Mouse (Mus musculus) liver, adult 2 months (tissue): ENCODE results near the gene Tmem145. TPM values are rescaled to one million over a fixed set of nuclear protein-coding genes. Genes with fewer than 3 reads are reported as not detected.

Experiments used
- DNase-seq: peaks from one replicate; pipeline ENCODE4 v3.0.0-alpha.2; 2011; ENCODE audit warnings: low read depth, low spot score; ENCODE audit errors: extremely low read depth
- H3K27ac ChIP-seq: fragments of 200-500 bp; replicated peaks from 2 replicates; pipeline ENCODE4 v1.5.1; 2012; ENCODE audit warnings: low read depth, mild to moderate bottlenecking, control low read depth, inconsistent platforms, low read length; ENCODE audit not compliant: insufficient read depth
- H3K27me3 ChIP-seq: fragments of 200-500 bp; 2 replicates; pipeline ENCODE4 v1.6.1; 2012; ENCODE audit warnings: mild to moderate bottlenecking, moderate library complexity, low read length, inconsistent platforms; ENCODE audit not compliant: control insufficient read depth, insufficient read depth
- H3K36me3 ChIP-seq: fragments of 200-500 bp; 2 replicates; pipeline ENCODE4 v1.6.1; 2012; ENCODE audit warnings: low read length, inconsistent platforms; ENCODE audit not compliant: control insufficient read depth, insufficient read depth
- H3K4me1 ChIP-seq: fragments of 200-500 bp; 2 replicates; pipeline ENCODE4 v1.6.1; 2011; ENCODE audit warnings: low read length; ENCODE audit not compliant: control insufficient read depth, insufficient read depth
- H3K4me3 ChIP-seq: fragments of 200-500 bp; 2 replicates; pipeline ENCODE4 v1.5.1; 2011; ENCODE audit warnings: low read depth, mild to moderate bottlenecking, control low read depth, low read length, moderate library complexity; ENCODE audit not compliant: insufficient read depth
- H3K79me2 ChIP-seq: fragments of 200-500 bp; 2 replicates; pipeline ENCODE4 v1.6.1; 2012; ENCODE audit warnings: inconsistent platforms, mild to moderate bottlenecking, low read length, moderate library complexity; ENCODE audit not compliant: control insufficient read depth, insufficient read depth
- H3K9ac ChIP-seq: fragments of 200-500 bp; 2 replicates; pipeline ENCODE4 v1.6.1; 2012; ENCODE audit warnings: low read depth, mild to moderate bottlenecking, control low read depth, inconsistent platforms, low read length
- CTCF ChIP-seq: fragments of 200-500 bp; IDR thresholded peaks from 2 replicates; pipeline ENCODE4 v1.5.1; 2011; ENCODE audit warnings: low read depth, low read length, control low read depth
- POLR2A ChIP-seq: fragments of 200-500 bp; IDR thresholded peaks from 2 replicates; pipeline ENCODE4 v1.6.1; 2011; ENCODE audit warnings: low read length, control low read depth; ENCODE audit not compliant: insufficient read depth; ENCODE audit errors: extremely low read depth
- whole genome bisulfite sequencing: fragments of 180-500 bp; shearing (Covaris S2); methylation state at CpG from one replicate; pipeline ENCODE4 v1.1.7; 2018; 5-methylcytosine and 5-hydroxymethylcytosine counted together
- polyA plus RNA-seq: library from polyadenylated mRNA; depleted of rRNA; stranded (reverse); fragments of >200 nt; gene quantifications from 2 replicates; pipeline ENCODE4 v1.2.3, GENCODE M21; 2012
- total RNA-seq: library from RNA; depleted of rRNA; stranded (reverse); fragments of >200 nt; gene quantifications from 2 replicates; pipeline ENCODE4 v1.2.3, GENCODE M21; 2014

Gene Tmem145
- total and polyA plus RNA-seq, 2 experiments = not detected

GRCm38 (mm10) chr7:25282731-25283211, 23.1 kb upstream of the Tmem145 start:
- TF ChIP-seq CTCF (no peak), POLR2A (no peak)
- H3K27ac ChIP-seq = 0 out of 2 replicates have a peak overlapping the region, but pooled peaks have one; percentile 9
- H3K27me3 ChIP-seq = no peaks in the 10 kb centered on the region
- peaks cover 20% of the 10 kb centered on the region for H3K4me1 ChIP-seq
- DNase-seq = no peak
- peaks cover 9% of the 10 kb centered on the region for H3K36me3 ChIP-seq
- H3K4me3 ChIP-seq = peak overlapping the region; percentile 80
- peak overlapping the region; percentile 94 for H3K9ac ChIP-seq
- H3K79me2 ChIP-seq = peaks cover 7% of the 10 kb centered on the region; the same call in 1 of the 2 replicates
- 2% methylated on average over 33 of the region's 36 CpGs for WGBS

- no peak for DNase-seq
- 67% methylated on average over 5 of the region's 5 CpGs for WGBS
- Histone ChIP-seq H3K4me1 (peaks cover 18% of the 10 kb centered on the region), H3K27ac (no peak overlapping the region), H3K4me3 (no peak overlapping the region), H3K27me3 (no peaks in the 10 kb centered on the region), H3K79me2 (peaks cover 7% of the 10 kb centered on the region; the same call in 1 of the 2 replicates), H3K9ac (no peak overlapping the region), H3K36me3 (peaks cover 9% of the 10 kb centered on the region)
- TF ChIP-seq POLR2A = no peak
- no peak for TF ChIP-seq CTCF
These were observed 22.3 kb upstream of the Tmem145 start for GRCm38 (mm10) chr7:25283637-25284036.

GRCm38 (mm10) chr7:25284171-25284570, 21.7 kb upstream of the Tmem145 start:
- peaks cover 7% of the 10 kb centered on the region; the same call in 1 of the 2 replicates for H3K79me2 ChIP-seq
- peaks cover 11% of the 10 kb centered on the region for H3K36me3 ChIP-seq
- peaks cover 18% of the 10 kb centered on the region for H3K4me1 ChIP-seq
- TF ChIP-seq POLR2A (no peak), CTCF (no peak)
- no peak overlapping the region for H3K9ac ChIP-seq
- no peak overlapping the region for H3K4me3 ChIP-seq
- no peaks in the 10 kb centered on the region for H3K27me3 ChIP-seq
- no peak for DNase-seq
- no peak overlapping the region for H3K27ac ChIP-seq
- 76% methylated on average over 2 of the region's 2 CpGs for WGBS

- Histone ChIP-seq H3K4me3 (no peak overlapping the region), H3K27ac (no peak overlapping the region), H3K9ac (no peak overlapping the region), H3K4me1 (peaks cover 14% of the 10 kb centered on the region), H3K27me3 (no peaks in the 10 kb centered on the region), H3K36me3 (peaks cover 11% of the 10 kb centered on the region), H3K79me2 (peaks cover 4% of the 10 kb centered on the region; the same call in 1 of the 2 replicates)
- no peak for TF ChIP-seq CTCF
- TF ChIP-seq POLR2A = no peak
- 71% methylated on average over 5 of the region's 5 CpGs for WGBS
- DNase-seq = no peak
These were observed 21.1 kb upstream of the Tmem145 start for GRCm38 (mm10) chr7:25284766-25285165.

GRCm38 (mm10) chr7:25285511-25286238, 20.2 kb upstream of the Tmem145 start:
- peaks cover 13% of the 10 kb centered on the region for H3K36me3 ChIP-seq

GRCm38 (mm10) chr7:25286989-25287388, 18.9 kb upstream of the Tmem145 start:
- TF ChIP-seq CTCF = no peak
- no peak for TF ChIP-seq POLR2A
- whole genome bisulfite sequencing = 88% methylated on average over 8 of the region's 8 CpGs
- Histone ChIP-seq H3K4me3 (no peak overlapping the region), H3K27me3 (no peaks in the 10 kb centered on the region), H3K9ac (no peak overlapping the region), H3K27ac (no peak overlapping the region), H3K36me3 (peaks cover 15% of the 10 kb centered on the region), H3K4me1 (peaks cover 7% of the 10 kb centered on the region), H3K79me2 (peaks cover 4% of the 10 kb centered on the region; the same call in 1 of the 2 replicates)
- DNase-seq = no peak

More at GRCm38 (mm10) chr7:25285511-25286238, 20.2 kb upstream of the Tmem145 start:
- Histone ChIP-seq H3K4me3 (no peak overlapping the region), H3K27me3 (no peaks in the 10 kb centered on the region), H3K79me2 (peaks cover 4% of the 10 kb centered on the region; the same call in 1 of the 2 replicates), H3K4me1 (peaks cover 10% of the 10 kb centered on the region), H3K9ac (no peak overlapping the region), H3K27ac (no peak overlapping the region)
- WGBS = 94% methylated on average over 20 of the region's 20 CpGs
- DNase-seq = no peak
- no peak for TF ChIP-seq CTCF
- TF ChIP-seq POLR2A = no peak
